Mouse (Mus musculus) thymus, postnatal 36 days (tissue): Measurements from ENCODE around the gene Elovl7.

ENCODE experiments used
- DNase-seq, 2 experiments: peaks; one replicate each; pipeline ENCODE4 v3.0.0; 2022; ENCODE audit warnings: mixed read lengths in 2 of 2

The Elovl7 gene

GRCm38 (mm10) chr13:108303841-108304240 is 89.6 kb downstream of the Elovl7 start:
- no peak for DNase-seq

DNA sequence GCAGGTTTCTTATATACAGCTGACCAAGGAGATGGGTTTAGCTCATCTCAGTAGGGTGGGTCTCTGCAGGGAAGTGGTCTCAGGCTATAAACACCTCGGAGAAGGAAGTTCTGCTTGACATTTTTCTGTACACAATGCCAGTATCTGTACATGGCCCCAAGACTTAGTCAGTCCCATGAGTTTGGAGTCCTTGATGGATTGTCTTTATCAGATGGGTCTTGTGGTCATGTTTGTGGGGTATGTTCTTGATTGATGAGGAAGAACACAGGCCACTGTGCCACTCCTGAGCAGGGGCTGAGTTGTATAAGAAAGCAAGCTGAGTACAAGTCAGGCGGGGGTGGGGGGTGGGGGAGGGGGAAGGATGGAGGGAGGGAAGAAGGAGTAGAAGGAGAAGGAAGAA is 90.5 kb downstream of the Elovl7 start:
- no peak for DNase-seq

DNA sequence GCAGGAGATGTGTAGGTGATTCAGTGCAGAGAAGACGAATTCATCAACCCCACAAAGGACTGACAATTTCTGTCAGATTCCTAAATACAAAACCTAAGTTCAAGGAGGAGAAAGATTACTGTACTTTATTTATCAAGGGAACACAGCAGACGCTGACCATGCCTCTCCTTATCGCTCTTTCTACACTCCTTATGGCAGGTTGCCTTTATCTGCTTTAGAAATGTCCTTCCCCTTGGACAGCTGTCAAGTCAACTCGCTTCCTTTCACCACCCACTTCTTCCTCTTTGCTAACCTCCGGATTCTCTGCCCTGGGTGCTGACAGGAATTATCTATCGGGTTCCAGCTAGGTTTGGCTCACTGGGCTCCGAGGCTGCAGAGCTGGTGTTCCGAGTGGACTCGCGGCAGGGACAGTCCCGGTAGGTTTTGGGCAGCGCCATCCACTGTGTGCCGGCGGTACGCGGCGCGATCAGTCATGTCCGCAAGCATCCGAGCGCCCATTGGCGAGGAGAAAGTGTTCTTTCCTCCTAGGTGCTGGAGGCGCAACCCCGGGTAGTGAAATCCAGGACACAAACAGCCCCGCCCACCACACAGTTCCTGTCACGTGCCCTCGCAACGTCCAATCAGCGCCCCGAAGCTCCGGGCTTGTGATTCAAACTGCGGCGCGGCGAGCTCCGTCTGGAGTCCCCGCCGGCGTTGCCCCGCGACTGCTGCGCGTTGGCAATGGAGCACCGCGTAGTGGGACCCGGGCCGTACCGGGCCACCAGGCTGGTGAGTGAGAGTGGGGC is 101.7 kb downstream of the Elovl7 start, which contains the start of gene Depdc1b:
Gene Depdc1b (plus strand): TSS at position 631 of the 785 bp plus-strand sequence.
- DNase-seq: peak; percentile 96 to 97

GRCm38 (mm10) chr13:108316487-108316903 is 102.3 kb downstream of the Elovl7 start:
- peak in 1 of 2 experiments; percentile 62 for DNase-seq

DNA sequence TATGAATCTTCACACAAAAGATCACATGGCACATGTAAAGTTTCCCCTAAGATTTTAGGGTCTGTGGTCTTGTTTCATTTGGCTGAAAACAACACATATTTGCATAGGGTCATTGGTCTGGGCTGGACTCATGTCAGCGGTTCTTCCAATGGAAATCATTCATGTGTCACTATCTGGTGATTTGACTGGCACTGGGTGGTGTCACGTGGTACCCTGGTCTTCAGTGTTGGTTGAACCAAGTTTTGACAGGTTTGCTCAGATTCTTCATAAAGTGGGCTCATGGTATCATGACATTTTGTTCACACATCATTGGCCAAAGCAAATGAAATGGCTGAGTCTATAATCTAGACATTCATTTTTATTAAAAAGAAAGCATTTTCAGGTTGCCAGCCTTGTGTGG is 103.2 kb downstream of the Elovl7 start:
- DNase-seq: no peak

- no peak for DNase-seq
Measured at GRCm38 (mm10) chr13:108319028-108319427, 104.8 kb downstream of the Elovl7 start.

- no peak for DNase-seq
Measured at GRCm38 (mm10) chr13:108320216-108320615, 106.0 kb downstream of the Elovl7 start.

DNA sequence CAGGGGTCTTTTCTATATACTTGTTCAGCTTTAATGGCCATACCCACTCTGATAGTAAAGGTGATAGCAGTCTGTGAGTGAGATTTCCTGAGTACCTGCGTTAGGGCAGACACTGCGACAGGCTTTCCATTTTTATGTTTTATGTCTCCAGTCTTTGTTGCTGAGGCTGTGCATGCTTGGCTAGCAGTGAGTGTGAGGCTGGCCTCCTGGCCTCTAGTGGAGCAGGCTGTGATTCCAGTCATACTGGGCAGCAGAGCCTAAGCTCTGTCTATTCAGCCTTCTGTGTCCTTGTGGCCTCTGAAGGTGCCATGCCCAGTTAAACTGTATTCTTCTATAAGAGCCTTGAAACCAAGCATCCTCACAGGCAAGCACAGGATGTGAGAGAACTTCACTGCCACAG is 108.3 kb downstream of the Elovl7 start:
- no peak for DNase-seq

GRCm38 (mm10) chr13:108323317-108323716 is 109.1 kb downstream of the Elovl7 start:
- no peak for DNase-seq

DNA sequence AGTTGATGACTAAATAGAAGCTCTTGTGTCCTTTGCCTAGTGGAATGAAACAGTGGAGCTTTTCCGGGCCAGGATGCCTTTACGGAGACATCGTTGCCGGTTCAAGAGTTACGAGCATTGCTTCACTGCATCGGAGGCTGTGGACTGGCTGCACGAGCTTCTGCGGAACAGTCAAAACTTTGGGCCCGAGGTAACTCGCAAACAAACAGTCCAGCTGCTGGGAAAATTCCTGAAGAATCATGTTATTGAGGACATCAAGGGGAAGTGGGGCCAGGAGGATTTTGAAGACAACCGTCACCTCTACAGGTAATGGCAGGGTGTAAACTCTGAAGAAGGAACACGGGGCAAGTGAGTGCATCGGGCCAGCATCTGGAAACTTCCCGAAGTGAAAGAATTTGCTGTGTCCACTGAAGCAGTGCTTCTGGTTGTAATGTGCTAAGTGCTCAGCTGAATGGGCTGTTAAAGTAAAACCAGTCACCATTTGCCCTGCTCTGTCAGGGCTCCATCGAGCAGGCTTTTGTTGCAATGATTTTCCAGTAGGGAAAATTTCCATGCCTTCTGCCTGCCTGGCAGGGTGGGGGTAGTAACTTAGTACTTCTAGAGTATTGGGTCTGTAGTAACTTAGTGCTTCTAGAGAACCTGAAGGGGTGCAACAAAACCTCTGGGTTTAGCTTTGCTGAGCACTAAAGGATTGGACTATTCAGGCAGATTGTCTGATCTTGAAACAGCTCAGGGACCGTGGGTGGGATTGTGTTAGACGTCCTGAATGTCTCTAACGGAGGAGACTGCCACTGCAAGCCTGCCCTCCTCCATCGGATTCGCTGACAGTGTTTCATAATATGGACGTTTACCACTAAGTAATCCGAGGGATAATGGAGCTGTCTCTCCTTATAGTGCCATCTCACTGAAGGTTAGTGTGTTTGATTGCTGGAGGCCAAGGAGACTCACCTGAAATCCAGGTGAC is 109.9 kb downstream of the Elovl7 start:
- no peak for DNase-seq

GRCm38 (mm10) chr13:108325871-108326270 is 111.7 kb downstream of the Elovl7 start:
- no peak for DNase-seq

DNA sequence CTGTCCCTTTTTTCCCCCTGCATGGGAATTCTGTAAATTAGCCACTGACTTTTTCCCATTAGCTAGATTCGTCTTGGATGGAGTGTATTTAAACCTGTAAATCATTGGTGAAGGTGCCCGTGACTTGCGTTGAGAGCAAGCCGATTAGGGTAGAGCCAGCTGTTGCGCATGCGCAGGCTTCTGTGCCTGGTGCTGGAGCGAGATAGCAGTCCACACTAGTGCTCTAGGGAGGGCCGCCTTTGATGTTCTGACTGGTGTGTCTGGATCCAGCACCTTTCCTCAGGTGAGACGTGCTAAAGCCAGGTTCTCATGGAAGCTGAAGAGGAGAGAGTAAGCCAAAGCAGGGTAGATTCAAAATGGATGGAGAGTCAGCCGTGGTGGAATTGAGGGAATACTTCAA is 112.1 kb downstream of the Elovl7 start:
- no peak for DNase-seq

DNA sequence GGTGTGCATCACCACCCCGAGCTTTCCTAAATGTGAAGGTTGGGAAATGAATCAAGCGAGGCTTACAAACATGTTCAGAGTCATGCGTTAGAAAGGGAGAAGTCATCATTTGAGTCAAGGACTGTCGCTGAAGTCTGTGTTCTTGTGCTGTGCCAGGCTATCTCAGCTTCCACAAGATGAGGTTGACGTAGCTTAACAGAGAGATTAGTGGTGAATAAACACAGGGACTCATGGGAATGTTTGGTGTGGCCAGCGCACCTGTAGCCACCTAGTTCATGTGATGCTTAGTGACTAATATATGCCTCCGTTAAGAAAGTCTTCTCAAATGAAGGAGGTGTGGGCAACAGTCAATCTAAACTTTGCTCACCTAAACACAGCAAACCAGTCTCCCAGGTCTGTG is 112.8 kb downstream of the Elovl7 start:
- DNase-seq: no peak

GRCm38 (mm10) chr13:108328406-108329180 is 114.4 kb downstream of the Elovl7 start:
- no peak for DNase-seq

DNA sequence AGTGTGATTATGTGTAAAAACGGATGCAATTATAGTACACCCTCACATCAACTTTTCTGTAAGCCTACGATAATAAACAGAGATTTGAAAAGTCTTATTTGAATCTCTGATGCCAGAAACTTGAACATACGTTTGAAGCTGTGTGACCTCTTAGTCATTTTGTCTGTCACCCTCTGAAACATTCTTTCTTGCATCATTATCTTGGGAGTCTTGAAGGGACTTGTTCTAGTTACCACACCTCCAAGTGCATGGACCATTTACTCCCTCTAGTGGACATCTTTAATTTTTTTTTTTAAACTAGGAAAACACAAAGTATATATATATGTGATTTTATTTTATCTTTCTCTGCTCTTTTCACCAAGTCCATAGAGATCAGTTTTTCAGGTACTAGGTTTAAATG is 115.5 kb downstream of the Elovl7 start:
- DNase-seq: no peak
